Comparison of ENCODE assay signal across 14 mouse cellular contexts in the genomic region with DNA sequence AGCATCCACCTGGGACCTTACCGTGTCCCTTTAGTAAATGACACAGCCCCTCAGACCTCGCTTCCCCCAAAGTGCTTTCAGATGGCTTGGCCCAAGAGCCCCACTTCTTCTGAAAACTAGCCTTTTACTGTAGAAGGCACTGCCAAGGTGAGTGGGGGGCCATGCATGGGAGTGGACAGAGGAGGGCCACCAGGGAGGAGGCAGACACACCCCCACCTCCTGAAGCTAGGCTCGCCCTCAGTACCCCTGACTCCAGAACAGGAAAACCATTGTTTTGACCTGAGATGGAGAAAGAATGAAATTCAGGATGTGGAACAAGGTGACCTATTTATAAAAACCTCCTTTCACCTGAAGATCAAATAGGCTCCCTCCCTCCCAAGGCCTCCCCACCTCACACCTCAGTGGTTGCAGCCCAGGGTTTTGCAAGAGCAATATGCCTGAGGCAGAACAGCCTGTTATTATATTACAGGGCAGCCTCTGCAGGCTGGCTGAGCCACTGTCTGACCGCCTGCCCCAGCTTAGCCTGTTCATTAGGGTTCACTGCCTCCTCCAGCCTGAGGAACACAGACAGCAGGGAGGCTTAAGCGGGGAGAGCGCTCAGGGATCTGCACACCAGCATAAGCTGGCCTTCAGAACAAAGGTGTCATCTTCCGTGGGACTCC. TPM values are rescaled to one million over a fixed set of nuclear protein-coding genes. Genes with fewer than 3 reads are reported as not detected.
DNase-seq lines count a peak whose midpoint lies in the region; ATAC-seq and TF ChIP-seq lines count a peak whose summit lies in the region.
"Had no signal": no experiment of that assay in that cellular context is flagged by ENCODE, and none has a peak within 500 bp of the region (broad histone marks: within the 10 kb centered on the region; RNA-seq: fewer than 3 reads in every experiment).

No protein-coding gene starts in this region.

- H3K27ac ChIP-seq in hindbrain, embryonic 10.5 days: peak overlapping the region; percentile 72
- no peak overlapping the region for H3K27ac ChIP-seq in hindbrain, postnatal 0 days
- H3K27ac ChIP-seq in neural tube, embryonic 12.5 days: no peak overlapping the region
- no peak overlapping the region for H3K27ac ChIP-seq in neural tube, embryonic 15.5 days (replicated peaks)

- H3K36me3 ChIP-seq in hindbrain, embryonic 10.5 days: no peaks in the 10 kb centered on the region
- no peaks in the 10 kb centered on the region for H3K36me3 ChIP-seq in hindbrain, postnatal 0 days (ENCODE audit: insufficient read depth, low read length)
- no peaks in the 10 kb centered on the region for H3K36me3 ChIP-seq in neural tube, embryonic 12.5 days
- H3K36me3 ChIP-seq in neural tube, embryonic 15.5 days: no peaks in the 10 kb centered on the region
- H3K36me3 ChIP-seq: embryonic facial prominence, embryonic 15.5 days had no signal

- no peak for TF ChIP-seq CTCF in hindbrain, postnatal 0 days (IDR thresholded peaks at IDR 0.05; ENCODE audit: low read depth)

- no peaks in the 10 kb centered on the region for H3K9me3 ChIP-seq in hindbrain, embryonic 10.5 days
- H3K9me3 ChIP-seq in hindbrain, postnatal 0 days (ENCODE audit: low read length): no peaks in the 10 kb centered on the region
- H3K9me3 ChIP-seq in neural tube, embryonic 12.5 days: no peaks in the 10 kb centered on the region
- no peaks in the 10 kb centered on the region for H3K9me3 ChIP-seq in neural tube, embryonic 15.5 days (replicated peaks)
- H3K9me3 ChIP-seq: embryonic facial prominence, embryonic 15.5 days had no signal

- H3K4me3 ChIP-seq in hindbrain, embryonic 10.5 days: no peak overlapping the region
- no peak overlapping the region for H3K4me3 ChIP-seq in hindbrain, postnatal 0 days (ENCODE audit: low read length)
- H3K4me3 ChIP-seq in neural tube, embryonic 12.5 days: no peak overlapping the region
- H3K4me3 ChIP-seq in neural tube, embryonic 15.5 days (replicated peaks): no peak overlapping the region
- H3K4me3 ChIP-seq: embryonic facial prominence, embryonic 15.5 days had no signal

- no peak overlapping the region for H3K9ac ChIP-seq in hindbrain, postnatal 0 days (replicated peaks; ENCODE audit: low read length)
- 0 out of 2 replicates have a peak overlapping the region, but pooled peaks have one; percentile 33 for H3K9ac ChIP-seq in neural tube, embryonic 12.5 days
- H3K9ac ChIP-seq in neural tube, embryonic 15.5 days (replicated peaks): no peak overlapping the region
- H3K9ac ChIP-seq: embryonic facial prominence, embryonic 15.5 days; forebrain, postnatal 0 days had no signal

- 63% methylated on average over 7 of the region's 7 CpGs for WGBS in hindbrain, embryonic 10.5 days
- 74% methylated on average over 7 of the region's 7 CpGs for WGBS in hindbrain, postnatal 0 days
- 70% methylated on average over 7 of the region's 7 CpGs for WGBS in neural tube, embryonic 12.5 days
- 81% methylated on average over 7 of the region's 7 CpGs for WGBS in neural tube, embryonic 15.5 days

- peaks cover 80% of the 10 kb centered on the region for H3K4me1 ChIP-seq in hindbrain, embryonic 10.5 days (replicated peaks)
- peaks cover 21% of the 10 kb centered on the region for H3K4me1 ChIP-seq in hindbrain, postnatal 0 days (ENCODE audit: insufficient read depth, low read length)
- peaks cover 41% of the 10 kb centered on the region for H3K4me1 ChIP-seq in neural tube, embryonic 12.5 days
- peaks cover 38% of the 10 kb centered on the region for H3K4me1 ChIP-seq in neural tube, embryonic 15.5 days

- no peak for DNase-seq in hindbrain, embryonic 10.5 days (ENCODE audit: low spot score)
- DNase-seq in hindbrain, postnatal 0 days (ENCODE audit: low spot score): no peak
- DNase-seq in kidney, postnatal 25 days: peak; percentile 30 to 68
- DNase-seq in cerebellum, postnatal 10 days: no peak
- DNase-seq in adrenal gland, postnatal 25 days: no peak
- DNase-seq in frontal cortex, postnatal 25 days (ENCODE audit: low spot score in 2 of 2): no peak
- DNase-seq: cerebellum, adult 2 months; forebrain, postnatal 0 days; heart, postnatal 4 days; lung, postnatal 4 days; thymus, adult 2 months had no signal

- H3K4me2 ChIP-seq in hindbrain, postnatal 0 days (ENCODE audit: low read depth, low read length): no peak overlapping the region
- no peak overlapping the region for H3K4me2 ChIP-seq in neural tube, embryonic 12.5 days (replicated peaks)
- H3K4me2 ChIP-seq in neural tube, embryonic 15.5 days: no peak overlapping the region
- H3K4me2 ChIP-seq: embryonic facial prominence, embryonic 15.5 days had no signal

- no peak for ATAC-seq in hindbrain, postnatal 0 days
- no peak for ATAC-seq in neural tube, embryonic 12.5 days (ENCODE audit: low FRiP score, low read depth)
- no peak for ATAC-seq in neural tube, embryonic 15.5 days (ENCODE audit: low FRiP score)
- ATAC-seq: forebrain, postnatal 0 days had no signal

- H3K27me3 ChIP-seq in hindbrain, embryonic 10.5 days (ENCODE audit: insufficient read depth, poor library complexity, severe bottlenecking): peaks cover 12% of the 10 kb centered on the region
- no peaks in the 10 kb centered on the region for H3K27me3 ChIP-seq in hindbrain, postnatal 0 days (ENCODE audit: insufficient read depth, low read length)
- no peaks in the 10 kb centered on the region for H3K27me3 ChIP-seq in neural tube, embryonic 12.5 days (replicated peaks)
- H3K27me3 ChIP-seq in neural tube, embryonic 15.5 days (replicated peaks): no peaks in the 10 kb centered on the region
- H3K27me3 ChIP-seq: embryonic facial prominence, embryonic 15.5 days had no signal

RNA-seq across cellular contexts. Expression of a gene that starts 41.0 kb away (rescaled TPM):
- polyA plus RNA-seq in hindbrain, embryonic 10.5 days (2016; fragmentation: Nextera tagmentation; extraction: Ambion mirVana): 10.7 and 12.0 TPM in 2 replicates
- 13.7 and 18.4 TPM in 2 replicates for total RNA-seq in hindbrain, postnatal 0 days (2014; rRNA removed)
- 8.9 and 9.2 TPM in 2 replicates for polyA plus RNA-seq in hindbrain, postnatal 0 days (2015; fragmentation: Nextera tagmentation; extraction: Ambion mirVana)
- polyA plus RNA-seq in neural tube, embryonic 12.5 days (2016; fragmentation: Nextera tagmentation; extraction: Ambion mirVana): 17.3 and 19.1 TPM in 2 replicates
- 7.7 and 9.8 TPM in 2 replicates for polyA plus RNA-seq in neural tube, embryonic 15.5 days (2015; fragmentation: Nextera tagmentation; extraction: Ambion mirVana)
- 23.7 and 25.6 TPM in 2 replicates for total RNA-seq in adrenal gland, postnatal 25 days (2021)

Comparison
In these comparisons a context has a peak if more than half of its experiments do, and no peak if none do; other contexts are left out.
1. DNase-seq: peak in kidney, postnatal 25 days (2 of 2); none in hindbrain, embryonic 10.5 days (single experiment), hindbrain, postnatal 0 days (single experiment), cerebellum, postnatal 10 days (0 of 2), adrenal gland, postnatal 25 days (single experiment) and frontal cortex, postnatal 25 days (0 of 2).